Mouse (Mus musculus) hindbrain, embryonic 14.5 days (tissue): ENCODE data around the gene D430041D05Rik. TPM values are rescaled to one million over a fixed set of nuclear protein-coding genes. Genes with fewer than 3 reads are reported as not detected.

ENCODE experiments used
- ATAC-seq: fragments of 200-750 bp; cut with Nextera tagmentation; 2 replicates; pipeline ENCODE4 v1.8.0; 2017; ENCODE audit warnings: moderate number of reproducible peaks, mild to moderate bottlenecking, moderate TSS enrichment, moderate library complexity; ENCODE audit not compliant: low FRiP score
- DNase-seq: peaks from one replicate; pipeline ENCODE4 v3.0.0-alpha.2; 2015; ENCODE audit warnings: low spot score
- H3K27ac ChIP-seq: fragments of 300-500 bp; sonication (generic); 2 replicates; pipeline ENCODE4 v1.5.1; 2014; ENCODE audit warnings: mild to moderate bottlenecking, moderate library complexity
- H3K27me3 ChIP-seq: fragments of 300-500 bp; sonication (generic); 2 replicates; pipeline ENCODE4 v1.6.1; 2014; ENCODE audit warnings: mild to moderate bottlenecking, low read length, mixed read lengths; ENCODE audit not compliant: control insufficient read depth, insufficient read depth
- H3K36me3 ChIP-seq: fragments of 300-500 bp; sonication (generic); replicated peaks from 2 replicates; pipeline ENCODE4 v1.6.1; 2014; ENCODE audit not compliant: control insufficient read depth, insufficient read depth
- H3K4me1 ChIP-seq: fragments of 300-500 bp; sonication (generic); replicated peaks from 2 replicates; pipeline ENCODE4 v1.6.1; 2014; ENCODE audit warnings: antibody characterized with exemption, low read length, mixed read lengths; ENCODE audit not compliant: control insufficient read depth, insufficient read depth
- H3K4me2 ChIP-seq: fragments of 300-500 bp; sonication (generic); replicated peaks from 2 replicates; pipeline ENCODE4 v1.6.1; 2014; ENCODE audit warnings: mild to moderate bottlenecking, moderate library complexity
- H3K4me3 ChIP-seq: fragments of 300-500 bp; sonication (generic); replicated peaks from 2 replicates; pipeline ENCODE4 v1.5.1; 2014; ENCODE audit warnings: mild to moderate bottlenecking, low read length
- H3K9ac ChIP-seq: fragments of 300-500 bp; sonication (generic); 2 replicates; pipeline ENCODE4 v1.6.1; 2014
- H3K9me3 ChIP-seq: fragments of 300-500 bp; sonication (generic); 2 replicates; pipeline ENCODE4 v1.6.1; 2016; ENCODE audit warnings: low read length; ENCODE audit not compliant: control insufficient read depth
- WGBS: fragments of 180-500 bp; shearing (Covaris S2); extraction: QIAGEN DNeasy Blood & Tissue Kit; methylation state at CpG from one replicate; pipeline ENCODE4 v1.1.7; 2014; 5-methylcytosine and 5-hydroxymethylcytosine counted together
- polyA plus RNA-seq: library from polyadenylated mRNA; unstranded; fragments of >200 nt; fragmentation: Nextera tagmentation; extraction: Ambion mirVana; gene quantifications from 2 replicates; pipeline ENCODE4 v1.2.1, GENCODE M21; 2014

D430041D05Rik gene
- polyA plus RNA-seq, 1 experiment from 2014 or later = 13.4 TPM

GRCm38 (mm10) chr2:104392700-104393312 is 18.0 kb downstream of the D430041D05Rik start:
- no peak overlapping the region for H3K4me2 ChIP-seq
- no peaks in the 10 kb centered on the region for H3K27me3 ChIP-seq
- H3K9ac ChIP-seq = no peak overlapping the region
- ATAC-seq (no peak), DNase-seq (no peak)
- no peaks in the 10 kb centered on the region for H3K9me3 ChIP-seq
- no peak overlapping the region for H3K27ac ChIP-seq
- H3K36me3 ChIP-seq = no peaks in the 10 kb centered on the region
- WGBS = 68% methylated on average over 4 of the region's 4 CpGs
- H3K4me3 ChIP-seq = no peak overlapping the region
- H3K4me1 ChIP-seq = no peaks in the 10 kb centered on the region

- H3K27me3 ChIP-seq = no peaks in the 10 kb centered on the region
- no peak overlapping the region for H3K4me2 ChIP-seq
- DNase-seq = no peak
- no peak overlapping the region for H3K27ac ChIP-seq
- WGBS = 93% methylated on average over 11 of the region's 11 CpGs
- H3K4me3 ChIP-seq = no peak overlapping the region
- ATAC-seq = no peak
- no peaks in the 10 kb centered on the region for H3K36me3 ChIP-seq
- no peaks in the 10 kb centered on the region for H3K9me3 ChIP-seq
- H3K4me1 ChIP-seq = no peaks in the 10 kb centered on the region
- no peak overlapping the region for H3K9ac ChIP-seq
Measured at GRCm38 (mm10) chr2:104389231-104389630, 21.6 kb downstream of the D430041D05Rik start.

- H3K4me2 ChIP-seq = no peak overlapping the region
- H3K4me3 ChIP-seq = no peak overlapping the region
- no peaks in the 10 kb centered on the region for H3K4me1 ChIP-seq
Measured at GRCm38 (mm10) chr2:104385941-104386340, 24.9 kb downstream of the D430041D05Rik start.

GRCm38 (mm10) chr2:104383589-104383988 is 27.2 kb downstream of the D430041D05Rik start:
- Histone ChIP-seq H3K4me3 (no peak overlapping the region), H3K4me2 (no peak overlapping the region), H3K9ac (no peak overlapping the region), H3K9me3 (no peaks in the 10 kb centered on the region), H3K4me1 (peaks cover 9% of the 10 kb centered on the region), H3K27ac (no peak overlapping the region), H3K27me3 (no peaks in the 10 kb centered on the region), H3K36me3 (no peaks in the 10 kb centered on the region)
- no peak for ATAC-seq
- 95% methylated on average over 4 of the region's 4 CpGs for WGBS
- no peak for DNase-seq

More at GRCm38 (mm10) chr2:104385941-104386340, 24.9 kb downstream of the D430041D05Rik start:
- H3K27ac ChIP-seq = no peak overlapping the region
- DNase-seq (no peak), ATAC-seq (no peak)
- H3K9me3 ChIP-seq = no peaks in the 10 kb centered on the region
- no peak overlapping the region for H3K9ac ChIP-seq
- H3K36me3 ChIP-seq = no peaks in the 10 kb centered on the region
- H3K27me3 ChIP-seq = no peaks in the 10 kb centered on the region
- WGBS = 90% methylated on average over 2 of the region's 2 CpGs

GRCm38 (mm10) chr2:104382813-104383212 is 28.0 kb downstream of the D430041D05Rik start:
- DNase-seq (no peak), ATAC-seq (no peak)
- WGBS = 88% methylated on average over 6 of the region's 6 CpGs
- no peaks in the 10 kb centered on the region for H3K27me3 ChIP-seq
- no peak overlapping the region for H3K27ac ChIP-seq
- no peaks in the 10 kb centered on the region for H3K9me3 ChIP-seq
- no peak overlapping the region for H3K9ac ChIP-seq
- no peaks in the 10 kb centered on the region for H3K36me3 ChIP-seq
- H3K4me1 ChIP-seq = peaks cover 11% of the 10 kb centered on the region
- no peak overlapping the region for H3K4me3 ChIP-seq
- H3K4me2 ChIP-seq = no peak overlapping the region

GRCm38 (mm10) chr2:104379304-104379703 is 31.5 kb downstream of the D430041D05Rik start:
- Histone ChIP-seq H3K27ac (no peak overlapping the region), H3K4me3 (no peak overlapping the region), H3K27me3 (no peaks in the 10 kb centered on the region), H3K36me3 (no peaks in the 10 kb centered on the region), H3K4me2 (no peak overlapping the region), H3K9me3 (no peaks in the 10 kb centered on the region), H3K4me1 (peaks cover 11% of the 10 kb centered on the region), H3K9ac (no peak overlapping the region)
- DNase-seq (no peak), ATAC-seq (no peak; the same call in 1 of the 2 replicates)
- WGBS = 27% methylated on average over 7 of the region's 7 CpGs

- H3K9me3 ChIP-seq = no peaks in the 10 kb centered on the region
- no peak overlapping the region for H3K9ac ChIP-seq
- peaks cover 11% of the 10 kb centered on the region for H3K4me1 ChIP-seq
- DNase-seq = no peak
- H3K4me3 ChIP-seq = no peak overlapping the region
- 8% methylated on average over 3 of the region's 3 CpGs for WGBS
- no peak overlapping the region for H3K4me2 ChIP-seq
- no peak overlapping the region for H3K27ac ChIP-seq
- no peaks in the 10 kb centered on the region for H3K27me3 ChIP-seq
- H3K36me3 ChIP-seq = no peaks in the 10 kb centered on the region
- no peak for ATAC-seq
Measured at GRCm38 (mm10) chr2:104378791-104379190, 32.0 kb downstream of the D430041D05Rik start.

- Histone ChIP-seq H3K9ac (no peak overlapping the region), H3K4me1 (peaks cover 11% of the 10 kb centered on the region), H3K27me3 (no peaks in the 10 kb centered on the region), H3K36me3 (no peaks in the 10 kb centered on the region), H3K4me3 (no peak overlapping the region), H3K27ac (no peak overlapping the region), H3K4me2 (no peak overlapping the region), H3K9me3 (no peaks in the 10 kb centered on the region)
- DNase-seq (no peak), ATAC-seq (peak; percentile 24; the same call in 1 of the 2 replicates)
- 69% methylated on average over 2 of the region's 2 CpGs for WGBS
Measured at GRCm38 (mm10) chr2:104377990-104378389, 32.8 kb downstream of the D430041D05Rik start.

GRCm38 (mm10) chr2:104372156-104372555 is 38.7 kb downstream of the D430041D05Rik start:
- Histone ChIP-seq H3K27ac (no peak overlapping the region), H3K27me3 (no peaks in the 10 kb centered on the region), H3K36me3 (no peaks in the 10 kb centered on the region), H3K9me3 (no peaks in the 10 kb centered on the region), H3K4me3 (no peak overlapping the region), H3K4me1 (peaks cover 17% of the 10 kb centered on the region), H3K4me2 (no peak overlapping the region), H3K9ac (no peak overlapping the region)
- DNase-seq (no peak), ATAC-seq (no peak)
- WGBS = 90% methylated on average over 4 of the region's 4 CpGs
